Mouse (Mus musculus): Measurements from ENCODE around the gene St14.

St14 gene

GRCm38 (mm10) chr9:31122464-31123030 is 9.1 kb downstream of the St14 start:
- DNase-seq (ENCODE audit: low spot score) = no peak

GRCm38 (mm10) chr9:31120533-31120915 is 11.1 kb downstream of the St14 start:
- DNase-seq (ENCODE audit: low spot score) = no peak

GRCm38 (mm10) chr9:31119882-31120532 is 11.6 kb downstream of the St14 start:
- DNase-seq (ENCODE audit: low spot score) = no peak

GRCm38 (mm10) chr9:31119405-31119804 is 12.2 kb downstream of the St14 start:
- no peak for DNase-seq (ENCODE audit: low spot score)

- no peak for DNase-seq (ENCODE audit: low spot score)
These were observed 12.9 kb downstream of the St14 start for GRCm38 (mm10) chr9:31118520-31119298.

- DNase-seq (ENCODE audit: low spot score) = no peak
These were observed 14.2 kb downstream of the St14 start for GRCm38 (mm10) chr9:31117488-31117887.

- DNase-seq (ENCODE audit: low spot score) = no peak
These were observed 14.6 kb downstream of the St14 start for GRCm38 (mm10) chr9:31117088-31117487.

GRCm38 (mm10) chr9:31115586-31115985 is 16.1 kb downstream of the St14 start:
- no peak for DNase-seq (ENCODE audit: low spot score)

GRCm38 (mm10) chr9:31108464-31108863 is 23.2 kb downstream of the St14 start:
- DNase-seq (ENCODE audit: low spot score) = no peak

GRCm38 (mm10) chr9:31098118-31098517 is 33.5 kb downstream of the St14 start:
- DNase-seq (ENCODE audit: low spot score) = no peak

GRCm38 (mm10) chr9:31097088-31098082 is 34.3 kb downstream of the St14 start:
- no peak for DNase-seq (ENCODE audit: low spot score)

GRCm38 (mm10) chr9:31092833-31093195 is 38.8 kb downstream of the St14 start:
- DNase-seq (ENCODE audit: low spot score) = no peak

GRCm38 (mm10) chr9:31092111-31092832 is 39.4 kb downstream of the St14 start:
- DNase-seq (ENCODE audit: low spot score) = no peak

GRCm38 (mm10) chr9:31091162-31091581 is 40.5 kb downstream of the St14 start:
- no peak for DNase-seq (ENCODE audit: low spot score)

GRCm38 (mm10) chr9:31090081-31091023 is 41.3 kb downstream of the St14 start:
- no peak for DNase-seq (ENCODE audit: low spot score)

GRCm38 (mm10) chr9:31089541-31089940 is 42.1 kb downstream of the St14 start:
- DNase-seq (ENCODE audit: low spot score) = no peak

- DNase-seq (ENCODE audit: low spot score) = no peak
These were observed 42.8 kb downstream of the St14 start for GRCm38 (mm10) chr9:31088883-31089282.

GRCm38 (mm10) chr9:31088116-31088515 is 43.5 kb downstream of the St14 start:
- DNase-seq (ENCODE audit: low spot score) = no peak

- no peak for DNase-seq (ENCODE audit: low spot score)
These were observed 44.2 kb downstream of the St14 start for GRCm38 (mm10) chr9:31087466-31087865.

- DNase-seq (ENCODE audit: low spot score) = no peak
These were observed 44.9 kb downstream of the St14 start for GRCm38 (mm10) chr9:31086754-31087145.

All from layer of hippocampus, adult 9-10 months (tissue).